Mouse (Mus musculus): ENCODE results near the gene Mcu. TPM values are rescaled to one million over a fixed set of nuclear protein-coding genes. Genes with fewer than 3 reads are reported as not detected.
A peak's percentile ranks its signal among the peaks of the same experiment; 100 is the strongest.

Mcu gene
- polyA plus RNA-seq, 2 experiments, result 3.5 to 7.9 TPM

DNA sequence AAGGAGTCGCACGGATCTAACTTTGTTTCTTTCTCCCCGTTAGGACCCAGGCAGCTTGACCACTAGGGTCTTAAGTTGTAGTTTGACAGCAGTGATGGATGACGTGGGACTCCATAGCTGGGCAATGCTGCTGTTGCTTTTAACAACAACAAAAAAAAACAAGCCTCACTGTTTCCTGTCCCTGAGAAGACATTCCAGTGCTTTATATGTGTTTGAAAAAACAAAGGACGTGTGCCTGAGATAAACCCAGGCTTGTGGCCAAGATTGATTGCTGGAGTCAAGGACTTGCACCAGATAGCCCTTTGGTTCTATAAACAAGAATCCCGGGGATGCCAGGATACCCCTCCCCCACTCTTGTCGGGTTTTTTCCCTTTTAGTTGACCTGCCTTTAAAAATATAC lies 173.3 kb downstream of the Mcu start:
- H3K4me3 ChIP-seq (ENCODE audit: insufficient read depth in 1 of 2, low read depth in 2 of 2, low read length in 2 of 2), result no peak overlapping the region
- TF ChIP-seq CTCF (IDR thresholded peaks at IDR 0.05; ENCODE audit: low read depth), result no peak
- TF ChIP-seq EP300 (IDR thresholded peaks at IDR 0.05; ENCODE audit: low read depth), result no peak
- H3K27ac ChIP-seq, result no peak overlapping the region
- ATAC-seq (ENCODE audit: insufficient read depth), result 0 out of 2 replicates have a peak, but pooled peaks have one; percentile 13
- H3K27me3 ChIP-seq (ENCODE audit: control insufficient read depth, insufficient read depth, low read length), result no peaks in the 10 kb centered on the region
- no peak overlapping the region for H3K9ac ChIP-seq (replicated peaks)
- no peaks in the 10 kb centered on the region for H3K9me3 ChIP-seq (ENCODE audit: control insufficient read depth, low read length)
- peak in 1 of 3 experiments; percentile 9 for DNase-seq (ENCODE audit: low read depth in 3 of 3, low spot score in 3 of 3)
- H3K4me1 ChIP-seq (replicated peaks; ENCODE audit: control insufficient read depth in 2 of 2, insufficient read depth in 2 of 2, low read length in 1 of 2), result peaks cover 0 to 8% of the 10 kb centered on the region in 2 experiments; a peak in 2 of 4 replicates
- H3K4me2 ChIP-seq (ENCODE audit: low read depth), result no peak overlapping the region
- H3K36me3 ChIP-seq (replicated peaks; ENCODE audit: control insufficient read depth, insufficient read depth, low read depth), result no peaks in the 10 kb centered on the region
- 5% methylated on average over 7 of the region's 7 CpGs for WGBS (ENCODE audit: insufficient replicate concordance)

- no peaks in the 10 kb centered on the region for H3K27me3 ChIP-seq (ENCODE audit: control insufficient read depth, insufficient read depth, low read length)
- no peak within 1 kb of the TSS for H3K4me2 ChIP-seq (ENCODE audit: low read depth)
- peaks cover 0 to 8% of the 10 kb centered on the region in 2 experiments; a peak in 2 of 4 replicates for H3K4me1 ChIP-seq (replicated peaks; ENCODE audit: control insufficient read depth in 2 of 2, insufficient read depth in 2 of 2, low read length in 1 of 2)
- no peaks in the 10 kb centered on the region for H3K36me3 ChIP-seq (replicated peaks; ENCODE audit: control insufficient read depth, insufficient read depth, low read depth)
- peak within 1 kb of the TSS in 1 of 2 experiments; percentile 35; a peak in 1 of 4 replicates for H3K4me3 ChIP-seq (ENCODE audit: insufficient read depth in 1 of 2, low read depth in 2 of 2, low read length in 2 of 2)
- no peak; the same call in 1 of the 2 replicates for ATAC-seq (ENCODE audit: insufficient read depth)
- DNase-seq (ENCODE audit: low read depth in 3 of 3, low spot score in 3 of 3), result no peak
- no peaks in the 10 kb centered on the region for H3K9me3 ChIP-seq (ENCODE audit: control insufficient read depth, low read length)
- WGBS (ENCODE audit: insufficient replicate concordance), result 38% methylated on average over 11 of the region's 11 CpGs
- H3K27ac ChIP-seq, result no peak within 1 kb of the TSS
- TF ChIP-seq EP300 (IDR thresholded peaks at IDR 0.05; ENCODE audit: low read depth) (no peak), CTCF (IDR thresholded peaks at IDR 0.05; ENCODE audit: low read depth) (no peak)
- no peak within 1 kb of the TSS for H3K9ac ChIP-seq (replicated peaks)
These were observed 174.8 kb downstream of the Mcu start, which contains the start of gene Oit3 for GRCm38 (mm10) chr10:59441735-59442134. TSS of gene Oit3 (minus strand) at chr10:59441778.

DNA sequence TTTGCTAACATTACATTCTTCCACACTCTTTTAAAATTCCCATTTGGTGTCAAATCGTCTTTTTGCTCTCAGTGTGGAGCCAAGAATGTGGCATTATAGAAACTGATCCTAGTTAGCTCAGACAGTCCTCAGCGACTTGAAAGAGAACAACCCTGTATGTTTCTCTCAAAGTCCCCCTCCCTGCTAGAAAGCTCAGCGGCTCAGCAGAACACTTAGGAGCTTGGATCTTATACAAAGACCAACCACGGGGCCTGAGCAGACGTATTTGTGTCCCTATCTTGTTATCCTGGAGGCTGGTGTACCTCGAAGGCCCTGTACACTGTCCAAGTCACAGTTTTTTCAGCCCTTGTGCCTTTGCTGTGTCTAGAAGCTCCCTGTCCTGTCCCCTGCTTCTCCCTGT lies 176.3 kb downstream of the Mcu start:
- Histone ChIP-seq H3K4me1 (replicated peaks; ENCODE audit: control insufficient read depth in 2 of 2, insufficient read depth in 2 of 2, low read length in 1 of 2) (peaks cover 0 to 8% of the 10 kb centered on the region in 2 experiments; a peak in 2 of 4 replicates), H3K4me2 (ENCODE audit: low read depth) (no peak overlapping the region), H3K9me3 (ENCODE audit: control insufficient read depth, low read length) (no peaks in the 10 kb centered on the region), H3K36me3 (replicated peaks; ENCODE audit: control insufficient read depth, insufficient read depth, low read depth) (no peaks in the 10 kb centered on the region), H3K9ac (replicated peaks) (no peak overlapping the region), H3K27me3 (ENCODE audit: control insufficient read depth, insufficient read depth, low read length) (no peaks in the 10 kb centered on the region), H3K27ac (no peak overlapping the region), H3K4me3 (ENCODE audit: insufficient read depth in 1 of 2, low read depth in 2 of 2, low read length in 2 of 2) (peak overlapping the region in 1 of 2 experiments; percentile 23; a peak in 1 of 4 replicates)
- WGBS (ENCODE audit: insufficient replicate concordance), result 43% methylated on average over 6 of the region's 6 CpGs
- ATAC-seq (ENCODE audit: insufficient read depth) (no peak), DNase-seq (ENCODE audit: low read depth in 3 of 3, low spot score in 3 of 3) (no peak)
- TF ChIP-seq EP300 (IDR thresholded peaks at IDR 0.05; ENCODE audit: low read depth) (no peak), CTCF (IDR thresholded peaks at IDR 0.05; ENCODE audit: low read depth) (no peak)

DNA sequence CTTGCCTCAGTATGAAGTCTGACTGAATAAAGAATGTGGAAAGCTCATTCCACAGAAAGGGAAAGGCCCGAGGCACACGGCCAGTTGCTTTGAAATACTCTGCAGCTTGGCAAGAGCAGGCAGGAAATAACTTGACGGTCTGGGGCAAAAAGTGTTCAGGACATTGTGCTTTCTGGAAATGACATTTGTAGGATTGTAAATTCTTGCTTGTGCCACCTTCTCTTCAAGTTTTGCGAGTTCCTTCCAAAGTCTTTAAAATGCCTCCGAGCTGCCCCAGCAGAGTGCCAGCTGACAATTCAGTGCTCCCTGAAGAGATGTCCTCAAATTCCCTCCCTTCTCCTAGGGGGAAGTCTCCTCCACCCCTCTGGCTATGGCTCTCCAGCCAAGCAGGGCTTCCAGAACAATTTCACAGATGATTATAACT lies 177.0 kb downstream of the Mcu start:
- DNase-seq (ENCODE audit: low read depth in 3 of 3, low spot score in 3 of 3), result no peak
- no peak for TF ChIP-seq CTCF (IDR thresholded peaks at IDR 0.05; ENCODE audit: low read depth)
- no peak for TF ChIP-seq EP300 (IDR thresholded peaks at IDR 0.05; ENCODE audit: low read depth)
- no peaks in the 10 kb centered on the region for H3K36me3 ChIP-seq (replicated peaks; ENCODE audit: control insufficient read depth, insufficient read depth, low read depth)
- no peak for ATAC-seq (ENCODE audit: insufficient read depth)
- H3K4me3 ChIP-seq (ENCODE audit: insufficient read depth in 1 of 2, low read depth in 2 of 2, low read length in 2 of 2), result no peak overlapping the region
- no peak overlapping the region for H3K4me2 ChIP-seq (ENCODE audit: low read depth)
- 51% methylated on average over 5 of the region's 5 CpGs for WGBS (ENCODE audit: insufficient replicate concordance)
- H3K27me3 ChIP-seq (ENCODE audit: control insufficient read depth, insufficient read depth, low read length), result no peaks in the 10 kb centered on the region
- no peak overlapping the region for H3K27ac ChIP-seq
- no peaks in the 10 kb centered on the region for H3K9me3 ChIP-seq (ENCODE audit: control insufficient read depth, low read length)
- no peak overlapping the region for H3K9ac ChIP-seq (replicated peaks)
- H3K4me1 ChIP-seq (replicated peaks; ENCODE audit: control insufficient read depth in 2 of 2, insufficient read depth in 2 of 2, low read length in 1 of 2), result peaks cover 0 to 7% of the 10 kb centered on the region in 2 experiments; a peak in 2 of 4 replicates

GRCm38 (mm10) chr10:59438651-59439050 lies 177.8 kb downstream of the Mcu start:
- H3K4me2 ChIP-seq (ENCODE audit: low read depth), result no peak overlapping the region
- DNase-seq (ENCODE audit: low read depth in 3 of 3, low spot score in 3 of 3), result no peak
- no peaks in the 10 kb centered on the region for H3K27me3 ChIP-seq (ENCODE audit: control insufficient read depth, insufficient read depth, low read length)
- H3K4me3 ChIP-seq (ENCODE audit: insufficient read depth in 1 of 2, low read depth in 2 of 2, low read length in 2 of 2), result no peak overlapping the region
- H3K27ac ChIP-seq, result no peak overlapping the region
- WGBS (ENCODE audit: insufficient replicate concordance), result 76% methylated on average over 12 of the region's 12 CpGs
- H3K9me3 ChIP-seq (ENCODE audit: control insufficient read depth, low read length), result no peaks in the 10 kb centered on the region
- ATAC-seq (ENCODE audit: insufficient read depth), result no peak
- H3K9ac ChIP-seq (replicated peaks), result no peak overlapping the region
- TF ChIP-seq CTCF (IDR thresholded peaks at IDR 0.05; ENCODE audit: low read depth), result no peak
- TF ChIP-seq EP300 (IDR thresholded peaks at IDR 0.05; ENCODE audit: low read depth), result no peak
- H3K36me3 ChIP-seq (replicated peaks; ENCODE audit: control insufficient read depth, insufficient read depth, low read depth), result no peaks in the 10 kb centered on the region
- H3K4me1 ChIP-seq (replicated peaks; ENCODE audit: control insufficient read depth in 2 of 2, insufficient read depth in 2 of 2, low read length in 1 of 2), result peaks cover 0 to 3% of the 10 kb centered on the region in 2 experiments; a peak in 1 of 4 replicates

Data from liver, embryonic 14.5 days (tissue).